In the genomic region with DNA sequence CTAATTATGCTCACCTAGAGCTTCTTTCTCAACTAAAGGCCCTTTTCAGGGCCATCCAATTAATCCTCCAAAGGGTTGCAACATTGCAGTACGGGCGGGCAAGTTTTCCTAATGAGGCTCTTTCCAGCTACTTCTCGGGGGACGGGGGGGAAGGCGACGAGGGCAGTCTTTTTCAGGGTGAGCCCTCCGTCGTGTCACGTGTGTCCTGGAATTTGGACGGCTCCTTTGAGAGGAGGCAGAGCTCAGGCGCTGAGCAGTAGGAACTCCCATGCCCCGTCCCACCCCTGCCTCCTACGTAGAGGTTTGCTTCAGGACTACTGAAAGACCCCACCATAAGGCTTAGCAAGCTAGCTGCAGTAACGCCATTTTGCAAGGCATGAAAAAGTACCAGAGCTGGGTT, we compare ENCODE assay signal across 7 mouse cellular contexts. TPM values are rescaled to one million over a fixed set of nuclear protein-coding genes. Genes with fewer than 3 reads are reported as not detected.
DNase-seq lines count a peak whose midpoint lies in the region; ATAC-seq and TF ChIP-seq lines count a peak whose summit lies in the region.
"Not testable (repeated sequence)": the region's sequence is repeated elsewhere in the genome, so short reads cannot be mapped to it uniquely, and the experiment has no call there.

No protein-coding gene starts in this region.

- TF ChIP-seq CTCF in intestine, postnatal 0 days (IDR thresholded peaks at IDR 0.05; ENCODE audit: low read depth); small intestine, adult 2 months (IDR thresholded peaks at IDR 0.05; ENCODE audit: extremely low read depth, insufficient read length, insufficient replicate concordance, low read depth, low read length): not testable (repeated sequence)

- DNase-seq in liver, embryonic 13.5 days = peak; percentile 53
- not testable (repeated sequence) for DNase-seq in midbrain, embryonic 11.5 days (ENCODE audit: low spot score, missing footprints)

- under 1% methylated on average over 14 of the region's 14 CpGs for WGBS in forebrain, embryonic 13.5 days
- WGBS in heart, embryonic 16.5 days = 2% methylated on average over 13 of the region's 14 CpGs
- WGBS in intestine, postnatal 0 days = under 1% methylated on average over 12 of the region's 14 CpGs
- under 1% methylated on average over 14 of the region's 14 CpGs for WGBS in liver, embryonic 13.5 days (ENCODE audit: insufficient replicate concordance)
- 0% methylated on average over 10 of the region's 14 CpGs for WGBS in midbrain, embryonic 11.5 days
- WGBS in small intestine, adult 2 months = under 1% methylated on average over 14 of the region's 14 CpGs

- ATAC-seq in common myeloid progenitor, adult 5-6 weeks (replicated peaks; ENCODE audit: low read depth, poor library complexity, severe bottlenecking) = peak; percentile 36
- peak; percentile 46 for ATAC-seq in forebrain, embryonic 13.5 days
- peak; percentile 41 for ATAC-seq in heart, embryonic 16.5 days (replicated peaks; ENCODE audit: extremely low read depth, insufficient read depth, low FRiP score)
- peak; percentile 53 for ATAC-seq in intestine, postnatal 0 days
- ATAC-seq in liver, embryonic 13.5 days (ENCODE audit: low read depth) = peak; percentile 62
- ATAC-seq in midbrain, embryonic 11.5 days (ENCODE audit: low FRiP score) = peak; percentile 68

- not testable (repeated sequence) for TF ChIP-seq POLR2A in small intestine, adult 2 months (IDR thresholded peaks at IDR 0.05; ENCODE audit: low read depth, low read length)

- H3K4me1 ChIP-seq in forebrain, embryonic 13.5 days; heart, embryonic 16.5 days (ENCODE audit: control insufficient read depth, insufficient read depth, low read length); intestine, postnatal 0 days (replicated peaks; ENCODE audit: control insufficient read depth, insufficient read depth, low read length); liver, embryonic 13.5 days (replicated peaks); midbrain, embryonic 11.5 days (ENCODE audit: control insufficient read depth, insufficient read depth, low read length); small intestine, adult 2 months (ENCODE audit: control insufficient read depth, insufficient read depth, insufficient read length, low read length): not testable (repeated sequence)

- H3K4me2 ChIP-seq in forebrain, embryonic 13.5 days = peak overlapping the region; percentile 51
- H3K4me2 ChIP-seq in heart, embryonic 16.5 days (ENCODE audit: low read depth, low read length) = peak overlapping the region; percentile 45; the same call in 1 of the 2 replicates
- peak overlapping the region; percentile 37 for H3K4me2 ChIP-seq in intestine, postnatal 0 days (replicated peaks; ENCODE audit: low read depth)
- peak overlapping the region; percentile 48 for H3K4me2 ChIP-seq in liver, embryonic 13.5 days
- H3K4me2 ChIP-seq in midbrain, embryonic 11.5 days = not testable (repeated sequence)

- H3K4me3 ChIP-seq in forebrain, embryonic 13.5 days = peak overlapping the region; percentile 25
- 0 out of 2 replicates have a peak overlapping the region, but pooled peaks have one; percentile 14 for H3K4me3 ChIP-seq in heart, embryonic 16.5 days (ENCODE audit: low read length)
- H3K4me3 ChIP-seq in intestine, postnatal 0 days (ENCODE audit: low read depth, low read length); midbrain, embryonic 11.5 days (ENCODE audit: low read depth, low read length): not testable (repeated sequence)
- H3K4me3 ChIP-seq in liver, embryonic 13.5 days (replicated peaks) = peak overlapping the region; percentile 37
- H3K4me3 ChIP-seq in small intestine, adult 2 months (ENCODE audit: low read depth, low read length) = peak overlapping the region; percentile 46

- not testable (repeated sequence) for H3K36me3 ChIP-seq in forebrain, embryonic 13.5 days (ENCODE audit: poor library complexity, severe bottlenecking); heart, embryonic 16.5 days (ENCODE audit: control insufficient read depth, insufficient read depth); intestine, postnatal 0 days (ENCODE audit: control insufficient read depth, insufficient read depth); liver, embryonic 13.5 days; midbrain, embryonic 11.5 days (ENCODE audit: control insufficient read depth, insufficient read depth, low read length); small intestine, adult 2 months (ENCODE audit: control insufficient read depth, insufficient read depth, low read length)

- not testable (repeated sequence) for H3K27me3 ChIP-seq in forebrain, embryonic 13.5 days; heart, embryonic 16.5 days (ENCODE audit: control insufficient read depth, insufficient read depth, low read length); intestine, postnatal 0 days (replicated peaks; ENCODE audit: control insufficient read depth, insufficient read depth, low read length); liver, embryonic 13.5 days; midbrain, embryonic 11.5 days (ENCODE audit: control insufficient read depth, insufficient read depth, low read length); small intestine, adult 2 months (ENCODE audit: control insufficient read depth, insufficient read depth, low read length)

- H3K9me3 ChIP-seq in forebrain, embryonic 13.5 days (replicated peaks); heart, embryonic 16.5 days (replicated peaks; ENCODE audit: control insufficient read depth, low read length); intestine, postnatal 0 days (ENCODE audit: control insufficient read depth); liver, embryonic 13.5 days (replicated peaks); midbrain, embryonic 11.5 days (ENCODE audit: control insufficient read depth, low read length): not testable (repeated sequence)

- H3K27ac ChIP-seq in forebrain, embryonic 13.5 days = peak overlapping the region; percentile 40; the same call in 1 of the 2 replicates
- not testable (repeated sequence) for H3K27ac ChIP-seq in heart, embryonic 16.5 days (ENCODE audit: low read length); intestine, postnatal 0 days (ENCODE audit: low read depth, low read length); midbrain, embryonic 11.5 days (ENCODE audit: low read depth, low read length)
- peak overlapping the region; percentile 86 for H3K27ac ChIP-seq in liver, embryonic 13.5 days
- peak overlapping the region; percentile 62; the same call in 1 of the 2 replicates for H3K27ac ChIP-seq in small intestine, adult 2 months (ENCODE audit: insufficient read depth, low read depth, low read length)

- H3K9ac ChIP-seq in forebrain, embryonic 13.5 days; heart, embryonic 16.5 days (ENCODE audit: low read length); intestine, postnatal 0 days (ENCODE audit: low read depth, low read length); midbrain, embryonic 11.5 days (ENCODE audit: low read length): not testable (repeated sequence)
- peak overlapping the region; percentile 57 for H3K9ac ChIP-seq in liver, embryonic 13.5 days

RNA-seq across cellular contexts. Expression of gene Hist1h4m, which starts 0.5 kb away (rescaled TPM):
- 3,201 and 5,019 TPM in 2 replicates for total RNA-seq in common myeloid progenitor, adult 5-6 weeks (2017)
- not detected in 2 replicates for polyA plus RNA-seq in forebrain, embryonic 13.5 days (2015; fragmentation: Nextera tagmentation; extraction: Ambion mirVana)
- not detected in 2 replicates for polyA plus RNA-seq in heart, embryonic 16.5 days (2015; fragmentation: Nextera tagmentation; extraction: Ambion mirVana)
- polyA plus RNA-seq in intestine, postnatal 0 days (2015; fragmentation: Nextera tagmentation; extraction: Ambion mirVana) = not detected in 2 replicates
- not detected in 2 replicates for polyA plus RNA-seq in liver, embryonic 13.5 days (2015; fragmentation: Nextera tagmentation; extraction: Ambion mirVana)
- not detected in 2 replicates for polyA plus RNA-seq in midbrain, embryonic 11.5 days (2014; fragmentation: Nextera tagmentation; extraction: Ambion mirVana)
- 16.0 TPM in 1 of 2 replicates, not detected in the other for polyA plus RNA-seq in small intestine, adult 2 months (2012; rRNA removed)

RNA-seq across cellular contexts. Expression of gene Hist1h2ao, which starts 1.8 kb away (rescaled TPM):
- 626 and 966 TPM in 2 replicates for total RNA-seq in common myeloid progenitor, adult 5-6 weeks (2017)
- polyA plus RNA-seq in forebrain, embryonic 13.5 days (2015; fragmentation: Nextera tagmentation; extraction: Ambion mirVana) = 1.9 TPM in 1 of 2 replicates, not detected in the other
- polyA plus RNA-seq in heart, embryonic 16.5 days (2015; fragmentation: Nextera tagmentation; extraction: Ambion mirVana) = not detected in 2 replicates
- polyA plus RNA-seq in intestine, postnatal 0 days (2015; fragmentation: Nextera tagmentation; extraction: Ambion mirVana) = not detected in 2 replicates
- polyA plus RNA-seq in liver, embryonic 13.5 days (2015; fragmentation: Nextera tagmentation; extraction: Ambion mirVana) = 1.4 and 1.6 TPM in 2 replicates
- polyA plus RNA-seq in midbrain, embryonic 11.5 days (2014; fragmentation: Nextera tagmentation; extraction: Ambion mirVana) = 1.7 TPM in 1 of 2 replicates, not detected in the other
- not detected in 2 replicates for polyA plus RNA-seq in small intestine, adult 2 months (2012; rRNA removed)

RNA-seq across cellular contexts. Expression of gene Hist1h2bq, which starts 2.1 kb away (rescaled TPM):
- 106 and 143 TPM in 2 replicates for total RNA-seq in common myeloid progenitor, adult 5-6 weeks (2017)
- polyA plus RNA-seq in forebrain, embryonic 13.5 days (2015; fragmentation: Nextera tagmentation; extraction: Ambion mirVana) = 24.9 and 25.3 TPM in 2 replicates
- polyA plus RNA-seq in heart, embryonic 16.5 days (2015; fragmentation: Nextera tagmentation; extraction: Ambion mirVana) = 9.3 and 10.4 TPM in 2 replicates
- 7.8 and 9.8 TPM in 2 replicates for polyA plus RNA-seq in intestine, postnatal 0 days (2015; fragmentation: Nextera tagmentation; extraction: Ambion mirVana)
- 22.0 and 34.4 TPM in 2 replicates for polyA plus RNA-seq in liver, embryonic 13.5 days (2015; fragmentation: Nextera tagmentation; extraction: Ambion mirVana)
- 17.8 and 23.3 TPM in 2 replicates for polyA plus RNA-seq in midbrain, embryonic 11.5 days (2014; fragmentation: Nextera tagmentation; extraction: Ambion mirVana)
- 31.1 and 32.0 TPM in 2 replicates for polyA plus RNA-seq in small intestine, adult 2 months (2012; rRNA removed)

RNA-seq across cellular contexts. Expression of gene Hist1h4n, which starts 19.9 kb away (rescaled TPM):
- 2,940 and 3,195 TPM in 2 replicates for total RNA-seq in common myeloid progenitor, adult 5-6 weeks (2017)
- polyA plus RNA-seq in forebrain, embryonic 13.5 days (2015; fragmentation: Nextera tagmentation; extraction: Ambion mirVana) = 12.8 and 20.2 TPM in 2 replicates
- polyA plus RNA-seq in heart, embryonic 16.5 days (2015; fragmentation: Nextera tagmentation; extraction: Ambion mirVana) = 6.3 and 7.5 TPM in 2 replicates
- 2.1 and 5.3 TPM in 2 replicates for polyA plus RNA-seq in intestine, postnatal 0 days (2015; fragmentation: Nextera tagmentation; extraction: Ambion mirVana)
- 14.8 and 21.6 TPM in 2 replicates for polyA plus RNA-seq in liver, embryonic 13.5 days (2015; fragmentation: Nextera tagmentation; extraction: Ambion mirVana)
- 10.3 and 12.0 TPM in 2 replicates for polyA plus RNA-seq in midbrain, embryonic 11.5 days (2014; fragmentation: Nextera tagmentation; extraction: Ambion mirVana)
- 30.7 and 41.0 TPM in 2 replicates for polyA plus RNA-seq in small intestine, adult 2 months (2012; rRNA removed)

RNA-seq across cellular contexts. Expression of gene Hist1h2ap, which starts 21.2 kb away (rescaled TPM):
- total RNA-seq in common myeloid progenitor, adult 5-6 weeks (2017) = 1,879 and 2,229 TPM in 2 replicates
- 4,205 and 5,125 TPM in 2 replicates for polyA plus RNA-seq in forebrain, embryonic 13.5 days (2015; fragmentation: Nextera tagmentation; extraction: Ambion mirVana)
- 1,370 and 1,778 TPM in 2 replicates for polyA plus RNA-seq in heart, embryonic 16.5 days (2015; fragmentation: Nextera tagmentation; extraction: Ambion mirVana)
- 1,504 and 1,780 TPM in 2 replicates for polyA plus RNA-seq in intestine, postnatal 0 days (2015; fragmentation: Nextera tagmentation; extraction: Ambion mirVana)
- 4,833 and 5,264 TPM in 2 replicates for polyA plus RNA-seq in liver, embryonic 13.5 days (2015; fragmentation: Nextera tagmentation; extraction: Ambion mirVana)
- polyA plus RNA-seq in midbrain, embryonic 11.5 days (2014; fragmentation: Nextera tagmentation; extraction: Ambion mirVana) = 5,628 and 6,009 TPM in 2 replicates
- polyA plus RNA-seq in small intestine, adult 2 months (2012; rRNA removed) = 1,042 and 2,404 TPM in 2 replicates
